Mouse (Mus musculus) forebrain, embryonic 12.5 days (tissue): ENCODE measurements around the gene Gm4131. TPM values are rescaled to one million over a fixed set of nuclear protein-coding genes. Genes with fewer than 3 reads are reported as not detected.

Source experiments
- ATAC-seq: fragments of 200-750 bp; cut with Nextera tagmentation; 2 replicates; pipeline ENCODE4 v1.8.0; 2017; ENCODE audit warnings: moderate TSS enrichment; ENCODE audit not compliant: low FRiP score
- H3K27ac ChIP-seq: fragments of 300-500 bp; sonication (generic); 2 replicates; pipeline ENCODE4 v1.5.1; 2016; ENCODE audit warnings: mild to moderate bottlenecking
- H3K27me3 ChIP-seq: fragments of 300-500 bp; sonication (generic); 2 replicates; pipeline ENCODE4 v1.6.1; 2016; ENCODE audit warnings: mild to moderate bottlenecking
- H3K36me3 ChIP-seq: fragments of 300-500 bp; sonication (generic); replicated peaks from 2 replicates; pipeline ENCODE4 v1.6.1; 2016; ENCODE audit warnings: mild to moderate bottlenecking
- H3K4me1 ChIP-seq: fragments of 300-500 bp; sonication (generic); 2 replicates; pipeline ENCODE4 v1.6.1; 2016
- H3K4me2 ChIP-seq: fragments of 300-500 bp; sonication (generic); 2 replicates; pipeline ENCODE4 v1.6.1; 2016; ENCODE audit warnings: mild to moderate bottlenecking, moderate library complexity
- H3K4me3 ChIP-seq: fragments of 300-500 bp; sonication (generic); replicated peaks from 2 replicates; pipeline ENCODE4 v1.5.1; 2016; ENCODE audit warnings: mild to moderate bottlenecking
- H3K9ac ChIP-seq: fragments of 300-500 bp; sonication (generic); 2 replicates; pipeline ENCODE4 v1.6.1; 2016; ENCODE audit warnings: mild to moderate bottlenecking
- H3K9me3 ChIP-seq: fragments of 300-500 bp; sonication (generic); 2 replicates; pipeline ENCODE4 v1.6.1; 2016
- WGBS: fragments of 180-500 bp; shearing (Covaris S2); methylation state at CpG from one replicate; pipeline ENCODE4 v1.1.7; 2016; 5-methylcytosine and 5-hydroxymethylcytosine counted together
- polyA plus RNA-seq: library from polyadenylated mRNA; unstranded; fragments of >200 nt; fragmentation: Nextera tagmentation; extraction: Ambion mirVana; gene quantifications from 2 replicates; pipeline ENCODE4 v1.2.1, GENCODE M21; 2016

The Gm4131 gene
- polyA plus RNA-seq, 1 experiment from 2014 or later: not detected

DNA sequence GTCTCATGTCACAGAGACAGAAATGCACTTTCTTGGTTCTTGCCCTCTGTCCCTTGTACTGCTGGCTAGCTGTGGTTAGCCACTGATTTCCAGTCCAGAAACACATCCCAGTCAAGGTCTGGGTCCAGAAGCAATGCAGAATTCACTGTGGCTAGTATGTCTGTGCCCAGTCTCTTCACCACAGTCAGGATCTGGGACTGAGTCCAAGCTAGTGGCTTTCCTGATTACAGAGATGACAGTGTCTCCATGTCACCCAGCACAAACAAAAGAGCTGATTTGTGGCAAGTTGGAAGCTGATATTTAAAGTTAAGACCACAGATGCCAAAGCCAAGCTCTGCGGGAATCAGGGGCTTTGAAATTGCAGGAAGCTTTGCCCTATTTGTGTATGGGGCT is 150.0 kb downstream of the Gm4131 start:
- no peaks in the 10 kb centered on the region for H3K36me3 ChIP-seq
- H3K9me3 ChIP-seq: no peaks in the 10 kb centered on the region
- peak overlapping the region; percentile 82 for H3K27ac ChIP-seq
- no peaks in the 10 kb centered on the region for H3K27me3 ChIP-seq
- no peak overlapping the region for H3K4me2 ChIP-seq
- H3K9ac ChIP-seq: no peak overlapping the region
- WGBS: 39% methylated on average over 1 of the region's 1 CpGs
- peaks cover 29% of the 10 kb centered on the region for H3K4me1 ChIP-seq
- ATAC-seq: no peak; the same call in 1 of the 2 replicates
- H3K4me3 ChIP-seq: no peak overlapping the region

DNA sequence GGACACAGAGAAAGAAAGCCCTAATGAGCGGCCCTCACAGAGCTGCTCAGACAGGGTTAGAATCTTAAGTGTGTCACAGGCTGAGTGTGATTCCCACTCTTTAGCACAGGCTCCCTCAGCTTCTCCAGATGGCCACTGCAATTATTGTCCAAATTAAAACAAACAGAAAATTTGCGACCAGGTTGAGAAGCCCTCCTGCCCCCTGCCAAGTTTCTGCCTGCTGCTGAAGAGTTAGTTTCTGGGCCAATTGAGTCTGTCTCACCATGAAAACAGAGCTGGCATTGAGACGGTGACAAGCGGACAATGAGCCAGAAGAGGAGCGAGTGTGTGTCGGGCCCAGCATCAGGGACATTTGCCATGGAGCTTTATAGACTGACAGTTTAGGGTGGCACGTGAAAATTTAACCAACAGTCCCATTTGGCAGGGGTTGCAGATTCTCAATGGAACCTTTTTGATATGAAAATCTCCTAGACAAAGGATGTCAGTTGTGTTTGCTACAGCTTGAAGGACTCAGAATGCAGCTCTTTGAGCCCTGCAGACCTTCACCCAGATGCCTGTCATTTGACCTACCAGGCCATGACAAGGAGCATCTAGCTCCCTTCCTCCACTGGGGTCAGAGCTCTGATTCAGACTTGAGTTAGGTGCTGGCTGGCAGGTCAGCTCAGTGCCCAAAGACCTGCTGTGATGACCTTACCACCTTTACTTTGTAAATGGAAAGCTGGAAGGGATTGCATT is 150.5 kb downstream of the Gm4131 start:
- Histone ChIP-seq H3K9me3 (no peaks in the 10 kb centered on the region), H3K4me3 (no peak overlapping the region), H3K36me3 (no peaks in the 10 kb centered on the region), H3K4me2 (0 out of 2 replicates have a peak overlapping the region, but pooled peaks have one; percentile 4), H3K9ac (no peak overlapping the region), H3K27me3 (no peaks in the 10 kb centered on the region), H3K27ac (peak overlapping the region; percentile 82), H3K4me1 (peaks cover 29% of the 10 kb centered on the region)
- peak; percentile 91 for ATAC-seq
- 24% methylated on average over 7 of the region's 7 CpGs for WGBS

Other genes starting within 250 kb of the Gm4131 start
- gene Gucy1b2, start 110.6 kb downstream of the Gm4131 start, polyA plus RNA-seq: 2.2 and 2.8 TPM in 2 replicates
- 13.5 and 18.2 TPM in 2 replicates for gene Fam124a, start 11.2 kb downstream of the Gm4131 start, polyA plus RNA-seq
- gene Serpine3, start 96.7 kb upstream of the Gm4131 start, polyA plus RNA-seq: not detected in 2 replicates
- 34.3 and 35.2 TPM in 2 replicates for gene Ints6, start 194.2 kb upstream of the Gm4131 start, polyA plus RNA-seq